Mouse (Mus musculus): ENCODE measurements around the gene Agps. TPM values are rescaled to one million over a fixed set of nuclear protein-coding genes. Genes with fewer than 3 reads are reported as not detected.

The Agps gene
- 38.2 and 40.0 TPM in 2 replicates for polyA plus RNA-seq (2014; fragmentation: Nextera tagmentation; extraction: Ambion mirVana)

- H3K27me3 ChIP-seq (replicated peaks; ENCODE audit: control insufficient read depth, insufficient read depth, low read length): no peaks in the 10 kb centered on the region
- under 1% methylated on average over 81 of the region's 86 CpGs for WGBS
- H3K36me3 ChIP-seq (ENCODE audit: control insufficient read depth, insufficient read depth, low read length): no peaks in the 10 kb centered on the region
- DNase-seq (ENCODE audit: low spot score) (peak; percentile 91), ATAC-seq (replicated peaks; ENCODE audit: low FRiP score) (peak; percentile 96)
- peak within 1 kb of the TSS; percentile 89 for H3K9ac ChIP-seq (ENCODE audit: low read depth, low read length)
- H3K4me3 ChIP-seq (ENCODE audit: low read depth, low read length): peak within 1 kb of the TSS; percentile 91
- H3K4me2 ChIP-seq: peak within 1 kb of the TSS; percentile 85
- no peaks in the 10 kb centered on the region for H3K9me3 ChIP-seq (ENCODE audit: control insufficient read depth, low read length)
- peak within 1 kb of the TSS; percentile 82 for H3K27ac ChIP-seq (ENCODE audit: low read depth, low read length)
- peaks cover 17% of the 10 kb centered on the region for H3K4me1 ChIP-seq (replicated peaks; ENCODE audit: control insufficient read depth, insufficient read depth, low read length)
These were observed at the start of gene Agps for GRCm38 (mm10) chr2:75831881-75832633. TSS of gene Agps (plus strand) at chr2:75832177.

- Histone ChIP-seq H3K4me1 (replicated peaks; ENCODE audit: control insufficient read depth, insufficient read depth, low read length) (no peaks in the 10 kb centered on the region), H3K36me3 (ENCODE audit: control insufficient read depth, insufficient read depth, low read length) (no peaks in the 10 kb centered on the region), H3K9ac (ENCODE audit: low read depth, low read length) (no peak overlapping the region), H3K4me3 (ENCODE audit: low read depth, low read length) (no peak overlapping the region), H3K4me2 (no peak overlapping the region), H3K27ac (ENCODE audit: low read depth, low read length) (no peak overlapping the region), H3K9me3 (ENCODE audit: control insufficient read depth, low read length) (no peaks in the 10 kb centered on the region), H3K27me3 (replicated peaks; ENCODE audit: control insufficient read depth, insufficient read depth, low read length) (no peaks in the 10 kb centered on the region)
- 15% methylated on average over 6 of the region's 6 CpGs for WGBS
- DNase-seq (ENCODE audit: low spot score) (no peak), ATAC-seq (replicated peaks; ENCODE audit: low FRiP score) (no peak)
These were observed 45.9 kb upstream of the Agps start for GRCm38 (mm10) chr2:75786075-75786474.

GRCm38 (mm10) chr2:75788511-75788910, 43.5 kb upstream of the Agps start:
- Histone ChIP-seq H3K4me1 (replicated peaks; ENCODE audit: control insufficient read depth, insufficient read depth, low read length) (peaks cover 6% of the 10 kb centered on the region), H3K4me3 (ENCODE audit: low read depth, low read length) (no peak overlapping the region), H3K4me2 (no peak overlapping the region), H3K9ac (ENCODE audit: low read depth, low read length) (no peak overlapping the region), H3K36me3 (ENCODE audit: control insufficient read depth, insufficient read depth, low read length) (no peaks in the 10 kb centered on the region), H3K27me3 (replicated peaks; ENCODE audit: control insufficient read depth, insufficient read depth, low read length) (no peaks in the 10 kb centered on the region), H3K9me3 (ENCODE audit: control insufficient read depth, low read length) (no peaks in the 10 kb centered on the region), H3K27ac (ENCODE audit: low read depth, low read length) (no peak overlapping the region)
- ATAC-seq (replicated peaks; ENCODE audit: low FRiP score) (no peak), DNase-seq (ENCODE audit: low spot score) (no peak)
- WGBS: 51% methylated on average over 3 of the region's 3 CpGs

- ATAC-seq (replicated peaks; ENCODE audit: low FRiP score): no peak
- Histone ChIP-seq H3K27ac (ENCODE audit: low read depth, low read length) (no peak overlapping the region), H3K9me3 (ENCODE audit: control insufficient read depth, low read length) (no peaks in the 10 kb centered on the region), H3K4me3 (ENCODE audit: low read depth, low read length) (no peak overlapping the region), H3K27me3 (replicated peaks; ENCODE audit: control insufficient read depth, insufficient read depth, low read length) (no peaks in the 10 kb centered on the region), H3K36me3 (ENCODE audit: control insufficient read depth, insufficient read depth, low read length) (no peaks in the 10 kb centered on the region), H3K9ac (ENCODE audit: low read depth, low read length) (no peak overlapping the region), H3K4me2 (no peak overlapping the region), H3K4me1 (replicated peaks; ENCODE audit: control insufficient read depth, insufficient read depth, low read length) (peaks cover 6% of the 10 kb centered on the region)
- 38% methylated on average over 14 of the region's 14 CpGs for WGBS
- no peak for DNase-seq (ENCODE audit: low spot score)
These were observed 41.9 kb upstream of the Agps start for GRCm38 (mm10) chr2:75789959-75790523.

- 47% methylated on average over 18 of the region's 18 CpGs for WGBS
- H3K27ac ChIP-seq (ENCODE audit: low read depth, low read length): no peak overlapping the region
- H3K4me2 ChIP-seq: peak overlapping the region; percentile 63
- H3K27me3 ChIP-seq (replicated peaks; ENCODE audit: control insufficient read depth, insufficient read depth, low read length): no peaks in the 10 kb centered on the region
- H3K9me3 ChIP-seq (ENCODE audit: control insufficient read depth, low read length): no peaks in the 10 kb centered on the region
- H3K9ac ChIP-seq (ENCODE audit: low read depth, low read length): no peak overlapping the region
- peak; percentile 51; the same call in 1 of the 2 replicates for ATAC-seq (replicated peaks; ENCODE audit: low FRiP score)
- peak overlapping the region; percentile 30; the same call in 1 of the 2 replicates for H3K4me3 ChIP-seq (ENCODE audit: low read depth, low read length)
- H3K4me1 ChIP-seq (replicated peaks; ENCODE audit: control insufficient read depth, insufficient read depth, low read length): peaks cover 6% of the 10 kb centered on the region
- no peaks in the 10 kb centered on the region for H3K36me3 ChIP-seq (ENCODE audit: control insufficient read depth, insufficient read depth, low read length)
- DNase-seq (ENCODE audit: low spot score): no peak
These were observed 40.2 kb upstream of the Agps start for GRCm38 (mm10) chr2:75791561-75792308.

GRCm38 (mm10) chr2:75792377-75793203, 39.4 kb upstream of the Agps start:
- ATAC-seq (replicated peaks; ENCODE audit: low FRiP score) (peak; percentile 71; the same call in 1 of the 2 replicates), DNase-seq (ENCODE audit: low spot score) (no peak)
- Histone ChIP-seq H3K36me3 (ENCODE audit: control insufficient read depth, insufficient read depth, low read length) (no peaks in the 10 kb centered on the region), H3K27me3 (replicated peaks; ENCODE audit: control insufficient read depth, insufficient read depth, low read length) (no peaks in the 10 kb centered on the region), H3K4me1 (replicated peaks; ENCODE audit: control insufficient read depth, insufficient read depth, low read length) (peaks cover 6% of the 10 kb centered on the region), H3K4me2 (peak overlapping the region; percentile 63), H3K9ac (ENCODE audit: low read depth, low read length) (no peak overlapping the region), H3K9me3 (ENCODE audit: control insufficient read depth, low read length) (no peaks in the 10 kb centered on the region), H3K4me3 (ENCODE audit: low read depth, low read length) (no peak overlapping the region), H3K27ac (ENCODE audit: low read depth, low read length) (no peak overlapping the region)
- 33% methylated on average over 12 of the region's 12 CpGs for WGBS

- ATAC-seq (replicated peaks; ENCODE audit: low FRiP score): no peak
- WGBS: 64% methylated on average over 2 of the region's 2 CpGs
These were observed 35.8 kb upstream of the Agps start for GRCm38 (mm10) chr2:75796181-75796580.

GRCm38 (mm10) chr2:75798434-75798970, 33.5 kb upstream of the Agps start:
- no peaks in the 10 kb centered on the region for H3K4me1 ChIP-seq (replicated peaks; ENCODE audit: control insufficient read depth, insufficient read depth, low read length)
- H3K27ac ChIP-seq (ENCODE audit: low read depth, low read length): no peak overlapping the region
- no peaks in the 10 kb centered on the region for H3K27me3 ChIP-seq (replicated peaks; ENCODE audit: control insufficient read depth, insufficient read depth, low read length)
- no peaks in the 10 kb centered on the region for H3K36me3 ChIP-seq (ENCODE audit: control insufficient read depth, insufficient read depth, low read length)
- no peaks in the 10 kb centered on the region for H3K9me3 ChIP-seq (ENCODE audit: control insufficient read depth, low read length)
- H3K9ac ChIP-seq (ENCODE audit: low read depth, low read length): no peak overlapping the region
- no peak for ATAC-seq (replicated peaks; ENCODE audit: low FRiP score)
- no peak overlapping the region for H3K4me3 ChIP-seq (ENCODE audit: low read depth, low read length)
- 74% methylated on average over 4 of the region's 4 CpGs for WGBS
- no peak for DNase-seq (ENCODE audit: low spot score)
- no peak overlapping the region for H3K4me2 ChIP-seq

More at GRCm38 (mm10) chr2:75796181-75796580, 35.8 kb upstream of the Agps start:
- Histone ChIP-seq H3K4me2 (no peak overlapping the region), H3K9me3 (ENCODE audit: control insufficient read depth, low read length) (no peaks in the 10 kb centered on the region), H3K27me3 (replicated peaks; ENCODE audit: control insufficient read depth, insufficient read depth, low read length) (no peaks in the 10 kb centered on the region), H3K9ac (ENCODE audit: low read depth, low read length) (no peak overlapping the region), H3K4me1 (replicated peaks; ENCODE audit: control insufficient read depth, insufficient read depth, low read length) (peaks cover 6% of the 10 kb centered on the region), H3K27ac (ENCODE audit: low read depth, low read length) (no peak overlapping the region), H3K4me3 (ENCODE audit: low read depth, low read length) (no peak overlapping the region), H3K36me3 (ENCODE audit: control insufficient read depth, insufficient read depth, low read length) (no peaks in the 10 kb centered on the region)
- DNase-seq (ENCODE audit: low spot score): no peak

All from liver, embryonic 11.5 days (tissue).